Mouse (Mus musculus) limb, embryonic 12.5 days (tissue): ENCODE results near the gene Il10. TPM values are rescaled to one million over a fixed set of nuclear protein-coding genes. Genes with fewer than 3 reads are reported as not detected.

Experiments used
- ATAC-seq: fragments of 200-750 bp; cut with Nextera tagmentation; 2 replicates; pipeline ENCODE4 v1.8.0; 2017; ENCODE audit warnings: low read depth, moderate TSS enrichment; ENCODE audit not compliant: insufficient number of reproducible peaks, insufficient read depth, low FRiP score, low TSS enrichment
- H3K27ac ChIP-seq: fragments of 300-500 bp; sonication (generic); 2 replicates; pipeline ENCODE4 v1.5.1; 2016; ENCODE audit warnings: mild to moderate bottlenecking, moderate library complexity
- H3K27me3 ChIP-seq: fragments of 300-500 bp; sonication (generic); 2 replicates; pipeline ENCODE4 v1.6.1; 2016; ENCODE audit warnings: mild to moderate bottlenecking, moderate library complexity
- H3K36me3 ChIP-seq: fragments of 300-500 bp; sonication (generic); 2 replicates; pipeline ENCODE4 v1.6.1; 2016; ENCODE audit warnings: mild to moderate bottlenecking, moderate library complexity
- H3K4me1 ChIP-seq: fragments of 300-500 bp; sonication (generic); replicated peaks from 2 replicates; pipeline ENCODE4 v1.6.1; 2016
- H3K4me2 ChIP-seq: fragments of 300-500 bp; sonication (generic); 2 replicates; pipeline ENCODE4 v1.6.1; 2016; ENCODE audit warnings: mild to moderate bottlenecking, moderate library complexity
- H3K4me3 ChIP-seq: fragments of 300-500 bp; sonication (generic); replicated peaks from 2 replicates; pipeline ENCODE4 v1.5.1; 2016; ENCODE audit warnings: mild to moderate bottlenecking
- H3K9ac ChIP-seq: fragments of 300-500 bp; sonication (generic); replicated peaks from 2 replicates; pipeline ENCODE4 v1.6.1; 2016; ENCODE audit warnings: mild to moderate bottlenecking, moderate library complexity
- H3K9me3 ChIP-seq: fragments of 300-500 bp; sonication (generic); 2 replicates; pipeline ENCODE4 v1.6.1; 2016; ENCODE audit warnings: mild to moderate bottlenecking, moderate library complexity
- WGBS: fragments of 180-500 bp; shearing (Covaris S2); methylation state at CpG from one replicate; pipeline ENCODE4 v1.1.7; 2016; 5-methylcytosine and 5-hydroxymethylcytosine counted together
- polyA plus RNA-seq: library from polyadenylated mRNA; unstranded; fragments of >200 nt; fragmentation: Nextera tagmentation; extraction: Ambion mirVana; gene quantifications from 2 replicates; pipeline ENCODE4 v1.2.1, GENCODE M21; 2016

Il10 gene
- polyA plus RNA-seq, 1 experiment from 2014 or later, result 0.15 TPM

DNA sequence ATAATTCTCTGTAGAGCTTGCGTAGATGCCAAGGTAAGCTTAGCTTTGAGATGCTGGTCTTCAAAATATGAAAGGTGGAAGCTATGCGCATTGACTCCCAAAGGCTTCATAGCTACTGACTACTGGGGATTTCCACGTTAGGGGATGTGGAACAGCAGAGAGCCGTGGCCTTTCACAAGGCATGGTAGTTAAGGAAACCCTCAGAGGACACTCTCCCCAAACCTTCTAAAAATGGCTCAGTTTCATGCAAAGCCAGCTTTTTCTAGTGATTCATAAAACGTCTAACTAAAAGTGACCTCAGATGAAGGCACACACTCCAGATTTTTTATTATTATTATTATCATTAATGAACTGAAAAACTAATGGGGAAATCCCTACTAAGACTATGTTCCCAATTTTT lies 30.4 kb downstream of the Il10 start:
- Histone ChIP-seq H3K27me3 (no peaks in the 10 kb centered on the region), H3K4me1 (0 out of 2 replicates have a peak, but pooled peaks cover 15% of the 10 kb centered on the region), H3K36me3 (peaks cover 28% of the 10 kb centered on the region), H3K4me2 (no peak overlapping the region), H3K9me3 (no peaks in the 10 kb centered on the region), H3K27ac (no peak overlapping the region), H3K9ac (no peak overlapping the region), H3K4me3 (no peak overlapping the region)
- ATAC-seq, result no peak
- 86% methylated on average over 5 of the region's 5 CpGs for WGBS

DNA sequence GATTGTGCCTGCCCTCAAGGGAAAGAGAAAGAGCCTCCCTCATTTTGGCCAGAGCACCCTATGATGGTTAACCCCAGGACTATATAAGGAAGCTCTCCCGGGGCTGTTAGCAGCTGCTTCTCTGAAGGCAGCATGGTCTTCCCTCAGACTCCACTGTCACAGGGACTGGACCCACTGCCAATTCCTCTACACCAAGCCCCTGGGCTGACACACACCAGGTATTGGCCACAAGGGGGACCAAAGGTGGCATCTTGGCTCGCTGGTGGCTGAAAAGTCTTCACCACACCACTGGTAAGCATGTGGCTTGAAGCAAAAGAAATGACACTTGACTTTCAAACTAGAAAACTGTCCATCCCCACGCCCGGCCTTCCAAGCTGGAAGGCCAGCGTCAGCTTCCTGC lies 31.0 kb downstream of the Il10 start:
- H3K27ac ChIP-seq, result no peak overlapping the region
- H3K9ac ChIP-seq, result 0 out of 2 replicates have a peak overlapping the region, but pooled peaks have one; percentile 13
- H3K4me1 ChIP-seq, result 0 out of 2 replicates have a peak, but pooled peaks cover 15% of the 10 kb centered on the region
- H3K36me3 ChIP-seq, result peaks cover 35% of the 10 kb centered on the region
- ATAC-seq, result no peak
- 83% methylated on average over 5 of the region's 5 CpGs for WGBS
- H3K9me3 ChIP-seq, result no peaks in the 10 kb centered on the region
- no peaks in the 10 kb centered on the region for H3K27me3 ChIP-seq
- no peak overlapping the region for H3K4me3 ChIP-seq
- no peak overlapping the region for H3K4me2 ChIP-seq

DNA sequence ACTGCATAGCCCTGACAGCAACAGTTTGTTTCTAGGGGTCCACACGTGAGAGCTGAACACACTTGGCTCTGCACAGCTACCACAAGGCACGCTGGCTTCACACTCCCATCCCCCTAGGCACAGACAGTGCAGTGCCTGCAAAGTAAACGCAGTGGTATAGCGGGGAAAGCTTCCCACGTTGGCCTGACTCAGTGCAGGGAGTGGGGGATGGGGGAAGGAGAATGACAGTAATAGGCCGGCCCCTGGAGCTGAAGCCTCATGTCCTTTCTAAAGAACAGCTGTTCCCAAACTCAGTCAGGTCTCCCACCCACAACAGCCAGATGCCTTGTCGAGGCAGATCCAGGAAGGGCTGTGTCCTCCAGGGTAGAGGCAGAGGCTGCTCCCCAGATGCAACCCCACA lies 31.4 kb downstream of the Il10 start:
- WGBS, result 35% methylated on average over 7 of the region's 7 CpGs
- H3K4me2 ChIP-seq, result no peak overlapping the region
- peaks cover 39% of the 10 kb centered on the region for H3K36me3 ChIP-seq
- H3K9me3 ChIP-seq, result no peaks in the 10 kb centered on the region
- H3K27ac ChIP-seq, result no peak overlapping the region
- 0 out of 2 replicates have a peak, but pooled peaks cover 15% of the 10 kb centered on the region for H3K4me1 ChIP-seq
- ATAC-seq, result 0 out of 2 replicates have a peak, but pooled peaks have one; percentile 17
- H3K27me3 ChIP-seq, result no peaks in the 10 kb centered on the region
- H3K4me3 ChIP-seq, result no peak overlapping the region
- no peak overlapping the region for H3K9ac ChIP-seq

DNA sequence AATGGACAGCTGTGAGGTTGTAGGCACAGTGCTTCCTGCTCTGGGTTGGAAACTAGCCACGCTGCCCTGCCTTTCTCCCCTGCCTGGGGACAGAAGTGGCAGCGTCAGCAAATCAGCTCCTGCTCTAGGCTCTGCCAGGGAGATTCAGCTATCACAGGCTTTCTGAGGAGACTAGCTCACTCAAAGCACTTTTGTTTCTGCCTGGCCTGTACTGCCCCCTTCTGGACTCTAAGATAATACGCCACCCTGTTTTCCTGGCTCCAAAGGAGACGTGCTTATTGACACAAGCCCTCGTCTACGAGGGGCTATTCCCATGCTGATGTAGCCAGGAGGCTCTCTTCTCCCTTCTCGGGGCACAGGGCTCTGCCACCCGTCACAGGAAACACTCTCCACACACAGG lies 33.6 kb downstream of the Il10 start:
- Histone ChIP-seq H3K4me2 (no peak overlapping the region), H3K4me3 (no peak overlapping the region), H3K4me1 (0 out of 2 replicates have a peak, but pooled peaks cover 15% of the 10 kb centered on the region), H3K27me3 (no peaks in the 10 kb centered on the region), H3K36me3 (peaks cover 61% of the 10 kb centered on the region), H3K9me3 (no peaks in the 10 kb centered on the region), H3K27ac (peak overlapping the region; percentile 17; the same call in 1 of the 2 replicates), H3K9ac (no peak overlapping the region)
- 12% methylated on average over 8 of the region's 8 CpGs for WGBS
- ATAC-seq, result no peak; the same call in 1 of the 2 replicates

DNA sequence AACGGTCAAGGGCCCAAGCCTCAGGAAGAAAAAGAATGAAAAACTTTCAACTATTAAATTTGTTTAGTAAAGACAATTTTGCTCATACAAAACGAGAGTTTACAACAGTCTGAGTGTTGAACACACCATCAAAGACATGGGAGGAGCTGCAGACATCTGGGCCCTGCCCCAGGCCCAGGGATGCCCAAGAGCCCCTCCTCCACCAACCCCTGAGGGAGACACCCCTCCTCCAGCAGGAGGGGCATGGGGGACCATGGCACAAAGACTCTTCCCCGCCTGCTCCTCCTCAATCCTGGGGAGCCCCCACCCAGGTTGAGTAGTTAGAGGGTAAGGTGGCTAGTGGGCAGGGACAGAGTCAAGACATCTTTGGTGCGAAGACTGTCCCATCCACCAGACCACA lies 34.0 kb downstream of the Il10 start:
- Histone ChIP-seq H3K4me1 (peaks cover 17% of the 10 kb centered on the region), H3K27me3 (no peaks in the 10 kb centered on the region), H3K9me3 (no peaks in the 10 kb centered on the region), H3K9ac (no peak overlapping the region), H3K4me3 (no peak overlapping the region), H3K36me3 (peaks cover 62% of the 10 kb centered on the region), H3K4me2 (no peak overlapping the region), H3K27ac (peak overlapping the region; percentile 17; the same call in 1 of the 2 replicates)
- no peak for ATAC-seq
- WGBS, result 56% methylated on average over 4 of the region's 4 CpGs

DNA sequence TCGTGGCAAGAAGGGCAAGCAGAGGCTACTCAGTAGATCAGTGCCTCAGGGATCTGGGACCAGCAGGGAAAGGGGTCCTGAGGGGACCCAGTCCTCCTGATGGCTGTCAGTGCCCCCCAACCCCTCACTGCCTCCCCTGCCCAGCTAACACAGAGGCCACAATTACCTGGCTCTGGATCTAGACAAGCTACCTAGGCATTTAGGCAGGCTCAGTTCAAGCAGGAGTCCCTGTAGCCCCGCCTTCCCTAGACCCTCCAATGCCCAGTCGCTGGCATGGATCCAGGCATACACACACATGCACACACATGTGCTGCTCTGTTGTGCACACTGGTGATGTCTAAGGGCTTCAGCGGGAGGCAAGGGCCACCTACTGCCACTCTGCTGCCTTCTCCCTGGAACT lies 34.6 kb downstream of the Il10 start:
- ATAC-seq, result no peak
- Histone ChIP-seq H3K4me3 (no peak overlapping the region), H3K27me3 (no peaks in the 10 kb centered on the region), H3K9me3 (no peaks in the 10 kb centered on the region), H3K27ac (no peak overlapping the region), H3K4me1 (peaks cover 23% of the 10 kb centered on the region), H3K36me3 (peaks cover 62% of the 10 kb centered on the region), H3K4me2 (no peak overlapping the region), H3K9ac (no peak overlapping the region)
- WGBS, result 81% methylated on average over 4 of the region's 4 CpGs

DNA sequence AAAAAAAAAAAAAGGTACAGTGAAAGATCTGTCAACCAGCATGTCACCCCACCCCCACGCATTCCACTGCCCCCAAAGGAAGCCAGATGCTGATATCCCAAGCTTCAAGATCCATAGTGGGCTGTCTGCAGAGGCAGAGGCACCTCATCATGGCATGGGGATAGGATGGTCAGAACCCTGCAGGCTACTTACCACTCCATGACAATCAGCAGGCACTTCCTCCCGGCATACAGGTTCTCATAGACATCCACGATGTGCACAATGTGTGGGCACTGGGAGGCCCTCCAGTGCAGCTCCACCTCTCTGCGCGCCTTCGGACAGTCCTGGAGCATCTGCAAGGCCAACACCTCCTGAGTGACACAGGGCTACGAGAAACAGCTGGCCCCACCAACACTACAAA lies 38.8 kb downstream of the Il10 start:
- peaks cover 40% of the 10 kb centered on the region for H3K4me1 ChIP-seq
- H3K27me3 ChIP-seq, result no peaks in the 10 kb centered on the region
- no peak overlapping the region for H3K4me2 ChIP-seq
- no peak overlapping the region for H3K27ac ChIP-seq
- no peak overlapping the region for H3K9ac ChIP-seq
- ATAC-seq, result no peak
- H3K4me3 ChIP-seq, result no peak overlapping the region
- 74% methylated on average over 7 of the region's 7 CpGs for WGBS
- no peaks in the 10 kb centered on the region for H3K9me3 ChIP-seq
- peaks cover 48% of the 10 kb centered on the region for H3K36me3 ChIP-seq

DNA sequence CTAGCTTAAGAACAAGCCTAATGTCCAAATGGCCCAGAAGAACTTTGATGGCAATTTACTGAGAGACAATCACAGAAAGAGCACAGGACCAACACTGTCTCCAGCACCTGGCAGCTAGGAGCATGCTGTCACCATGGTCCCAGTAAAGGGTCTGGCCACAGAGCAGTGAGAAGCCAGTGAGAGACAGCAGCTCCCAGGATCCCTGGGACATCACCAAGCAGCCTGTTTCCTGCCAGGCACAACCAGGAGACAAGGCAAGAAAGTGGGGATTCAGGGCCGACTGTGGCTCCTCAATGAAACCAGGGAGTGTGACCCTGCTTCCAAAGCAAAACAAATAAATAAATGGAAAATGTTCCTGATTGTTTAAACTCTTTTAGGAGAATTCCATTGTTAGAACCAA lies 39.8 kb downstream of the Il10 start:
- Histone ChIP-seq H3K4me1 (peaks cover 42% of the 10 kb centered on the region), H3K4me3 (no peak overlapping the region), H3K9me3 (no peaks in the 10 kb centered on the region), H3K4me2 (no peak overlapping the region), H3K27ac (no peak overlapping the region), H3K9ac (no peak overlapping the region), H3K27me3 (no peaks in the 10 kb centered on the region), H3K36me3 (peaks cover 39% of the 10 kb centered on the region)
- ATAC-seq, result no peak
- WGBS, result 63% methylated on average over 1 of the region's 1 CpGs

DNA sequence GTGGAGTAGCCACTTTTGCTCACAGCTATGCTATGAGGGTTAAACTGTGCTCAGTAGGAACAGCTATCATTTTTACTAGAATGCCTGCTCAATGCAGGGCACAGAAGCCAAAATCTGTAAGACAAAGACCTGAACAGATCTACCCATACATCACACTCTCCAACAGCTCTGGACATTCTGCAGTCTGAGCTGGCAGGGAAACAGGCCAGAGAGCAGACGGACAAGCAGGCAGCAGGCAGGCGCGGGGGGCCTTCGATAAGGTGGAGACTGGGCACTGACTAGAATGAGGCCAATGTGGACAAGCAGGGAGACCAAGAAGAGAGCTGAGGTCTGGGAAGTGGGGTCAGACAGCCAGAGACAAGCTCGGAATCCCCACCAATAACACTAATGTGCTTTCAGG lies 40.2 kb downstream of the Il10 start:
- ATAC-seq, result no peak
- no peak overlapping the region for H3K27ac ChIP-seq
- no peak overlapping the region for H3K4me2 ChIP-seq
- H3K4me1 ChIP-seq, result peaks cover 42% of the 10 kb centered on the region
- H3K36me3 ChIP-seq, result peaks cover 35% of the 10 kb centered on the region
- 93% methylated on average over 5 of the region's 5 CpGs for WGBS
- H3K9me3 ChIP-seq, result no peaks in the 10 kb centered on the region
- no peak overlapping the region; the same call in 1 of the 2 replicates for H3K9ac ChIP-seq
- no peaks in the 10 kb centered on the region for H3K27me3 ChIP-seq
- no peak overlapping the region for H3K4me3 ChIP-seq

DNA sequence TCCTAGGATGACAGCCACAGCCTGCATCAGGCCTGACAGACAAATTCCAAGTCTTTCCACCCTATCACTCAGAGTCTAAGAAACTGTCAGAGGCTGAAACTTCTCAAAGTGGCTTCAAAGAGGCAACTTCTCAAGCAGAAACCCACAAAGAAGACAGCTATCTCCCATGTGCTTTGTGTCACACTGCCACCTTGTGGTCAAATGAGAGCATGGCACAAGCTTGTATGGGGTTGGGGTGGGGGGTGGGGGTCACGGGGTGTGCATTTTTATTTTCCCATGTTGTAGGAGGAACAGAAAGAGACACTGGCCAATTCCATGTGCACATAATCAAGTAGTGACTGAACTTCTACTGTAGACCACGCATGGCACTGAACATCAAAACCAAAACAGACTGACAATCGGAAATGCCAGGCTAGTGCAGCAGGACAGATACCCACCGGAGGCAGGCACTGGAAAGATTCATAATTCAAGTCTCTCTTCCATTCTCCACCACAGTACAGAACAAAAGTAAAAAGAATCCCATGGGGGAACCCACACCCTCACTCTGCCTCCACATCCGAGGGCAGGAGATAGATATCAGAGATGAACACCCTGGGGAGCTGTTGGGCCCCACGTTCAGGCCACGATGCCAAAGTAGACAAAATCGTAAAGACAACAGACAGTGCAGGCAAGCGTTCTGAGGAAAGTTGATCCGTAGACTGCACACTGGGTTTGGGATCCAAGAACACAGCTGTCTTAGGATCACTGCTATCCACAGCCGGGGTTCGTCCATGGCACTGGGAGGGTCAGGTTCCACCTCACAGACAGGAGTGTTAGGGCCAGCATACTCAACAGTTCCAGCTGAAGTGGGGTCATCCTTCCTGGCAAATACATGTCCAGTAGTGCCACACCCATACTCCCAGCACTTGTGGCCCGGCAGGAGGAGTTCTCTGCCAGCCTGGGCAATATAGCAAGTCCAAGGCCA lies 40.9 kb downstream of the Il10 start:
- H3K27ac ChIP-seq, result no peak overlapping the region
- H3K4me1 ChIP-seq, result peaks cover 42% of the 10 kb centered on the region
- no peak overlapping the region for H3K4me2 ChIP-seq
- no peaks in the 10 kb centered on the region for H3K27me3 ChIP-seq
- no peak overlapping the region for H3K4me3 ChIP-seq
- no peak overlapping the region for H3K9ac ChIP-seq
- ATAC-seq, result no peak
- WGBS, result 68% methylated on average over 13 of the region's 13 CpGs
- H3K36me3 ChIP-seq, result peaks cover 28% of the 10 kb centered on the region
- no peaks in the 10 kb centered on the region for H3K9me3 ChIP-seq

DNA sequence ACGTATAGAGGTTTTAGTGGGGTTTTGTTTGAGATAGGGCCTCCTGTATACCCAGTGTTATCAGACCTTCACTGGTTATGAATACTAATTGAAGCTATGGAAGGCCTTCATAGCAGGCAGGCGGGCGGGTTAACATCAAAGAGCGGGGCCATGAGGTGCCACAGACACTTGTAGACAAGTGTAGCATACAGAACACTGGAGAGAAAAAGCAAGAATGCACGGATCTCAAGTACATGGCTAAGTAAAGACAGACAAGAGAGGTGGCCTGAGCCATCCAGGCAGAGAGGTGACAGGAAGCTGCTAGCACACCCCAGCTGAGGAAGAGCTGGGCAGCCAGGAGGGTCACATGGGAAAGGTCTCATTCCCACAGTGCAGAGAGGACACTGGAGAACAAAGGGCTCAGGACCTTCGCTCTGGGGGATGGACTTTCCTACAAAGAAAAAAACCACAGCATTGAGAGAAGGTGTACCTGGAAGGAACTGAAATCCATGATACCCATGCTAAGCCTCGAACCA lies 42.2 kb downstream of the Il10 start:
- Histone ChIP-seq H3K9ac (no peak overlapping the region), H3K27me3 (no peaks in the 10 kb centered on the region), H3K4me3 (no peak overlapping the region), H3K9me3 (no peaks in the 10 kb centered on the region), H3K4me1 (peaks cover 42% of the 10 kb centered on the region), H3K4me2 (no peak overlapping the region), H3K36me3 (peaks cover 16% of the 10 kb centered on the region), H3K27ac (no peak overlapping the region)
- 77% methylated on average over 7 of the region's 7 CpGs for WGBS
- no peak for ATAC-seq
